Mouse (Mus musculus): ENCODE results near the gene Vsig10.
A peak's percentile ranks its signal among the peaks of the same experiment; 100 is the strongest.
"Not testable (repeated sequence)": the region's sequence is repeated elsewhere in the genome, so short reads cannot be mapped to it uniquely, and the experiment has no call there.

Gene Vsig10

GRCm38 (mm10) chr5:117303691-117304579, 14.9 kb upstream of the Vsig10 start:
- DNase-seq (ENCODE audit: low spot score in 2 of 2) = no peak

GRCm38 (mm10) chr5:117304947-117305346, 13.9 kb upstream of the Vsig10 start:
- peak; percentile 66 to 78 for DNase-seq (ENCODE audit: low spot score in 2 of 2)

- DNase-seq (ENCODE audit: low spot score in 2 of 2) = no peak
These were observed 13.1 kb upstream of the Vsig10 start for GRCm38 (mm10) chr5:117305754-117306153.

- no peak for DNase-seq (ENCODE audit: low spot score in 2 of 2)
These were observed 12.1 kb upstream of the Vsig10 start for GRCm38 (mm10) chr5:117306826-117307225.

- DNase-seq (ENCODE audit: low spot score in 2 of 2) = peak; percentile 58 to 74
These were observed 11.2 kb upstream of the Vsig10 start for GRCm38 (mm10) chr5:117307699-117308098.

- peak; percentile 56 to 75 for DNase-seq (ENCODE audit: low spot score in 2 of 2)
These were observed 5.5 kb upstream of the Vsig10 start for GRCm38 (mm10) chr5:117313420-117313819.

GRCm38 (mm10) chr5:117313909-117314308, 5.0 kb upstream of the Vsig10 start:
- no peak for DNase-seq (ENCODE audit: low spot score in 2 of 2)

GRCm38 (mm10) chr5:117314587-117315428, 4.1 kb upstream of the Vsig10 start:
- peak in 1 of 2 experiments; percentile 48 for DNase-seq (ENCODE audit: low spot score in 2 of 2)

- no peak for DNase-seq (ENCODE audit: low spot score in 2 of 2)
These were observed 4.9 kb downstream of the Vsig10 start for GRCm38 (mm10) chr5:117323751-117324150.

GRCm38 (mm10) chr5:117326408-117326807, 7.5 kb downstream of the Vsig10 start:
- no peak for DNase-seq (ENCODE audit: low spot score in 2 of 2)

- DNase-seq (ENCODE audit: low spot score in 2 of 2) = peak; percentile 69 to 74
These were observed 11.6 kb downstream of the Vsig10 start for GRCm38 (mm10) chr5:117330457-117330856.

- no peak for DNase-seq (ENCODE audit: low spot score in 2 of 2)
These were observed 19.1 kb downstream of the Vsig10 start for GRCm38 (mm10) chr5:117337999-117338398.

GRCm38 (mm10) chr5:117338503-117338902, 19.6 kb downstream of the Vsig10 start:
- DNase-seq (ENCODE audit: low spot score in 2 of 2) = no peak

GRCm38 (mm10) chr5:117340081-117340480, 21.2 kb downstream of the Vsig10 start:
- no peak for DNase-seq (ENCODE audit: low spot score in 2 of 2)

- DNase-seq (ENCODE audit: low spot score in 2 of 2) = no peak
These were observed 23.0 kb downstream of the Vsig10 start for GRCm38 (mm10) chr5:117341896-117342295.

GRCm38 (mm10) chr5:117344496-117344895, 25.6 kb downstream of the Vsig10 start:
- not testable (repeated sequence) for DNase-seq (ENCODE audit: low spot score in 2 of 2)

GRCm38 (mm10) chr5:117345432-117345976, 26.6 kb downstream of the Vsig10 start:
- DNase-seq (ENCODE audit: low spot score in 2 of 2) = no peak

- DNase-seq (ENCODE audit: low spot score in 2 of 2) = no peak
These were observed 27.4 kb downstream of the Vsig10 start for GRCm38 (mm10) chr5:117346281-117346680.

- DNase-seq (ENCODE audit: low spot score in 2 of 2) = no peak
These were observed 28.1 kb downstream of the Vsig10 start for GRCm38 (mm10) chr5:117347011-117347410.

- no peak for DNase-seq (ENCODE audit: low spot score in 2 of 2)
These were observed 29.0 kb downstream of the Vsig10 start for GRCm38 (mm10) chr5:117347838-117348237.

GRCm38 (mm10) chr5:117348279-117348678, 29.4 kb downstream of the Vsig10 start:
- DNase-seq (ENCODE audit: low spot score in 2 of 2) = peak; percentile 62 to 66

GRCm38 (mm10) chr5:117354121-117354520, 35.2 kb downstream of the Vsig10 start:
- DNase-seq (ENCODE audit: low spot score in 2 of 2) = no peak

Data from urinary bladder, postnatal 36 days (tissue).